Comparison of ENCODE assay signal across 14 mouse cellular contexts in genomic region chr12:84052609-84053008, GRCm38 (mm10). TPM values are rescaled to one million over a fixed set of nuclear protein-coding genes. Genes with fewer than 3 reads are reported as not detected.
A peak's percentile ranks its signal among the peaks of the same experiment; 100 is the strongest.
DNase-seq lines count a peak whose midpoint lies in the region; ATAC-seq and TF ChIP-seq lines count a peak whose summit lies in the region.
"Had no signal": no experiment of that assay in that cellular context is flagged by ENCODE, and none has a peak within 500 bp of the region (broad histone marks: within the 10 kb centered on the region; RNA-seq: fewer than 3 reads in every experiment).

No protein-coding gene starts in this region.

- no peaks in the 10 kb centered on the region; the same call in 1 of the 2 replicates for H3K27me3 ChIP-seq in ES-Bruce4 (ENCODE audit: control insufficient read depth, insufficient read depth, low read length, poor library complexity, severe bottlenecking)
- peaks cover 34% of the 10 kb centered on the region for H3K27me3 ChIP-seq in liver, embryonic 13.5 days

- WGBS in liver, embryonic 13.5 days (ENCODE audit: insufficient replicate concordance), result 73% methylated on average over 7 of the region's 7 CpGs

- H3K27ac ChIP-seq in ES-Bruce4 (ENCODE audit: insufficient read depth, low read length), result no peak overlapping the region
- H3K27ac ChIP-seq in liver, embryonic 13.5 days, result peak overlapping the region; percentile 49
- H3K27ac ChIP-seq: lung, embryonic 15.5 days had no signal

- H3K9me3 ChIP-seq in ES-Bruce4 (replicated peaks; ENCODE audit: control insufficient read depth, insufficient read depth, low read length, poor library complexity, severe bottlenecking), result peaks cover 10% of the 10 kb centered on the region; the same call in 1 of the 2 replicates
- 0 out of 2 replicates have a peak, but pooled peaks cover 6% of the 10 kb centered on the region for H3K9me3 ChIP-seq in liver, embryonic 13.5 days (replicated peaks)
- H3K9me3 ChIP-seq: lung, embryonic 15.5 days had no signal

- peak overlapping the region; percentile 64 for H3K4me2 ChIP-seq in liver, embryonic 13.5 days

- TF ChIP-seq POLR2A in ES-Bruce4 (IDR thresholded peaks at IDR 0.05; ENCODE audit: insufficient read depth, low read length), result no peak

- H3K9ac ChIP-seq in ES-Bruce4 (ENCODE audit: low read depth, poor library complexity, severe bottlenecking), result 0 out of 2 replicates have a peak overlapping the region, but pooled peaks have one; percentile 7
- no peak overlapping the region for H3K9ac ChIP-seq in liver, embryonic 13.5 days

- DNase-seq in adrenal gland, postnatal 14 days, result peak; percentile 17
- DNase-seq in adrenal gland, adult 8-10 months, result no peak
- DNase-seq in kidney, adult 9 months, result peak; percentile 53
- DNase-seq in kidney, postnatal 10 days, result no peak
- DNase-seq in liver, embryonic 13.5 days, result no peak
- DNase-seq in thymus, postnatal 25 days, result no peak

- peaks cover 1% of the 10 kb centered on the region for H3K4me1 ChIP-seq in ES-Bruce4 (ENCODE audit: control insufficient read depth, insufficient read depth, low read length)
- H3K4me1 ChIP-seq in liver, embryonic 13.5 days (replicated peaks), result no peaks in the 10 kb centered on the region

- no peak overlapping the region for H3K4me3 ChIP-seq in ES-Bruce4 (ENCODE audit: low read depth, low read length)
- peak overlapping the region; percentile 52 for H3K4me3 ChIP-seq in liver, embryonic 13.5 days (replicated peaks)

- ATAC-seq in liver, embryonic 13.5 days (ENCODE audit: low read depth), result no peak
- no peak for ATAC-seq in megakaryocyte, adult 5-6 weeks (ENCODE audit: poor library complexity, severe bottlenecking)

- TF ChIP-seq EP300 in ES-Bruce4 (IDR thresholded peaks at IDR 0.05; ENCODE audit: insufficient read depth, low read depth, low read length), result no peak

- no peak for TF ChIP-seq CTCF in ES-Bruce4 (IDR thresholded peaks at IDR 0.05; ENCODE audit: low read depth, low read length)

- H3K36me3 ChIP-seq in ES-Bruce4 (ENCODE audit: control insufficient read depth, insufficient read depth, low read length, poor library complexity, severe bottlenecking), result no peaks in the 10 kb centered on the region
- peaks cover 7% of the 10 kb centered on the region for H3K36me3 ChIP-seq in liver, embryonic 13.5 days
- H3K36me3 ChIP-seq: lung, embryonic 15.5 days had no signal

RNA-seq across cellular contexts. Expression of gene Acot3, which starts 0.7 kb away (rescaled TPM):
- total RNA-seq in adrenal gland, postnatal 14 days (2021), result 0.33 TPM in 1 of 2 replicates, not detected in the other
- 1 to 10 TPM in 1 of 4 experiments, under 1 TPM in 1, not detected in 2; 0.29 to 2.8 TPM for total RNA-seq in adrenal gland, adult 8-10 months (2022)
- not detected in 2 replicates for polyA plus RNA-seq in ES-Bruce4 (2011; ENCODE audit: insufficient read depth, insufficient read length, low read depth, missing spikeins)
- 4.2 and 4.7 TPM in 2 replicates for polyA plus RNA-seq in liver, embryonic 13.5 days (2015; fragmentation: Nextera tagmentation; extraction: Ambion mirVana)
- not detected in 2 replicates for total RNA-seq in megakaryocyte, adult 5-6 weeks (2015)
- total RNA-seq in megakaryocyte, adult 5-6 weeks (2017), result not detected in 2 replicates
- total RNA-seq: megakaryocyte-erythroid progenitor cell, adult 5-6 weeks had no signal
- polyA plus RNA-seq: gonadal fat pad, adult 2 months had no signal

RNA-seq across cellular contexts. Expression of gene Gm49366, which starts 13.9 kb away (rescaled TPM):
- not detected in 2 replicates for total RNA-seq in adrenal gland, postnatal 14 days (2021)
- 1 to 10 TPM in 1 of 4 experiments, not detected in 3; 1.2 TPM for total RNA-seq in adrenal gland, adult 8-10 months (2022)
- not detected in 2 replicates for polyA plus RNA-seq in ES-Bruce4 (2011; ENCODE audit: insufficient read depth, insufficient read length, low read depth, missing spikeins)
- polyA plus RNA-seq in liver, embryonic 13.5 days (2015; fragmentation: Nextera tagmentation; extraction: Ambion mirVana), result 0.46 TPM in 1 of 2 replicates, not detected in the other
- not detected in 2 replicates for total RNA-seq in megakaryocyte, adult 5-6 weeks (2015)
- not detected in 2 replicates for total RNA-seq in megakaryocyte, adult 5-6 weeks (2017)
- total RNA-seq: megakaryocyte-erythroid progenitor cell, adult 5-6 weeks had no signal
- polyA plus RNA-seq: cerebellum, adult 2 months; erythroblast, embryonic 14.5 days; gonadal fat pad, adult 2 months; lung, embryonic 15.5 days; neural tube, embryonic 14.5 days had no signal

RNA-seq across cellular contexts. Expression of gene Acot4, which starts 14.4 kb away (rescaled TPM):
- total RNA-seq in adrenal gland, postnatal 14 days (2021), result 3.0 and 3.3 TPM in 2 replicates
- total RNA-seq in adrenal gland, adult 8-10 months (2022), result 1 to 10 TPM in 2 of 4 experiments, under 1 TPM in 2; 0.56 to 3.5 (median 1.7) TPM
- 0.21 and 0.39 TPM in 2 replicates for polyA plus RNA-seq in ES-Bruce4 (2011; ENCODE audit: insufficient read depth, insufficient read length, low read depth, missing spikeins)
- polyA plus RNA-seq in liver, embryonic 13.5 days (2015; fragmentation: Nextera tagmentation; extraction: Ambion mirVana), result 6.7 and 7.9 TPM in 2 replicates
- 0.02 TPM in 1 of 2 replicates, not detected in the other for total RNA-seq in megakaryocyte, adult 5-6 weeks (2015)
- not detected in 2 replicates for total RNA-seq in megakaryocyte, adult 5-6 weeks (2017)

RNA-seq across cellular contexts. Expression of gene Acot5, which starts 16.5 kb away (rescaled TPM):
- total RNA-seq in adrenal gland, postnatal 14 days (2021), result 0.56 and 0.83 TPM in 2 replicates
- under 1 TPM in 2 of 4 experiments, not detected in 2; 0.23 to 0.49 TPM for total RNA-seq in adrenal gland, adult 8-10 months (2022)
- polyA plus RNA-seq in ES-Bruce4 (2011; ENCODE audit: insufficient read depth, insufficient read length, low read depth, missing spikeins), result not detected in 2 replicates
- polyA plus RNA-seq in liver, embryonic 13.5 days (2015; fragmentation: Nextera tagmentation; extraction: Ambion mirVana), result not detected in 2 replicates
- total RNA-seq in megakaryocyte, adult 5-6 weeks (2015), result not detected in 2 replicates
- not detected in 2 replicates for total RNA-seq in megakaryocyte, adult 5-6 weeks (2017)
- total RNA-seq: megakaryocyte-erythroid progenitor cell, adult 5-6 weeks had no signal
- polyA plus RNA-seq: erythroblast, embryonic 14.5 days; lung, embryonic 15.5 days had no signal

RNA-seq across cellular contexts. Expression of gene Acot1, which starts 43.3 kb away (rescaled TPM):
- 8.0 and 20.7 TPM in 2 replicates for total RNA-seq in adrenal gland, postnatal 14 days (2021)
- total RNA-seq in adrenal gland, adult 8-10 months (2022), result 10 to 100 TPM in 3 of 4 experiments, 1 to 10 TPM in 1; 4.8 to 15.3 (median 12.3) TPM
- 36.4 and 48.7 TPM in 2 replicates for polyA plus RNA-seq in ES-Bruce4 (2011; ENCODE audit: insufficient read depth, insufficient read length, low read depth, missing spikeins)
- polyA plus RNA-seq in liver, embryonic 13.5 days (2015; fragmentation: Nextera tagmentation; extraction: Ambion mirVana), result 28.2 and 34.7 TPM in 2 replicates
- total RNA-seq in megakaryocyte, adult 5-6 weeks (2015), result 2.5 and 6.0 TPM in 2 replicates
- total RNA-seq in megakaryocyte, adult 5-6 weeks (2017), result 10.6 and 11.8 TPM in 2 replicates

Comparison
In these comparisons a context has a peak if more than half of its experiments do, and no peak if none do; other contexts are left out.
1. DNase-seq: peak in adrenal gland, postnatal 14 days (single experiment) and kidney, adult 9 months (single experiment); none in adrenal gland, adult 8-10 months (single experiment), kidney, postnatal 10 days (single experiment), liver, embryonic 13.5 days (single experiment) and thymus, postnatal 25 days (single experiment).